In the genomic region with DNA sequence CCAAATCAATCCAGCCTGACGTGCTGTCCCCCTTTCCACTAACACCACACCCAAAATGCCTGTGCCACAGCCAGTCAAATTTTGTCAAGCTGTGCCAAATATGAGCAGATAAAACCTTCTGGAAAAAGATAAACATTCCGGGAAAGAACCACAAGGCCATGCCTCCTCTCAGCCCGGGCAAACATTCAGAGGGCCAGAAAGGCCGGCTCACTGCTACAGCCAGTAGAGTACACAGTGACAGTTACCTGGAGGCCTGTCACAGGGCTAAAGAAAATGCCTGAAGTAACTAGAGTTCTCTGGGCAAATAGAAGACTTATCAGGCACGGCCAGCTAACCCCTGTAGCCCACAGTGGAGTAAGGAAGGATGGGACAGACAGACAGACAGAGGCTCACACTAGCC, we compare ENCODE assay signal across 8 mouse cellular contexts. TPM values are rescaled to one million over a fixed set of nuclear protein-coding genes. Genes with fewer than 3 reads are reported as not detected.
DNase-seq lines count a peak whose midpoint lies in the region; ATAC-seq and TF ChIP-seq lines count a peak whose summit lies in the region.

No protein-coding gene starts in this region.

- no peaks in the 10 kb centered on the region for H3K27me3 ChIP-seq in hindbrain, embryonic 14.5 days (ENCODE audit: control insufficient read depth, insufficient read depth, low read length)
- no peaks in the 10 kb centered on the region for H3K27me3 ChIP-seq in hindbrain, embryonic 10.5 days (ENCODE audit: insufficient read depth, poor library complexity, severe bottlenecking)
- H3K27me3 ChIP-seq in hindbrain, embryonic 16.5 days (replicated peaks; ENCODE audit: control insufficient read depth, insufficient read depth, low read length): no peaks in the 10 kb centered on the region

- H3K4me1 ChIP-seq in hindbrain, embryonic 14.5 days (replicated peaks; ENCODE audit: control insufficient read depth, insufficient read depth, low read length): peaks cover 29% of the 10 kb centered on the region
- H3K4me1 ChIP-seq in hindbrain, embryonic 10.5 days (replicated peaks): peaks cover 49% of the 10 kb centered on the region
- peaks cover 52% of the 10 kb centered on the region for H3K4me1 ChIP-seq in bone marrow macrophage, adult 2 months (ENCODE audit: control insufficient read depth, insufficient read depth, low read length)
- H3K4me1 ChIP-seq in hindbrain, embryonic 16.5 days (ENCODE audit: control insufficient read depth, insufficient read depth, low read depth, low read length): peaks cover 28% of the 10 kb centered on the region

- intact Hi-C loops in left cerebral cortex, postnatal 25 days (cut with DNase I): loop anchor here (5.0 kb wide), 1 partner anchor 78 kb away; no protein-coding TSS in a partner anchor

- no peak overlapping the region for H3K4me3 ChIP-seq in hindbrain, embryonic 14.5 days (replicated peaks; ENCODE audit: low read length)
- no peak overlapping the region; the same call in 1 of the 2 replicates for H3K4me3 ChIP-seq in hindbrain, embryonic 10.5 days
- peak overlapping the region; percentile 82 for H3K4me3 ChIP-seq in bone marrow macrophage, adult 2 months (ENCODE audit: insufficient read depth, low read length)
- H3K4me3 ChIP-seq in hindbrain, embryonic 16.5 days (ENCODE audit: low read length): no peak overlapping the region
- H3K4me3 ChIP-seq in macrophage (ENCODE audit: inconsistent target): peak overlapping the region; percentile 93

- no peak for ATAC-seq in hindbrain, embryonic 14.5 days (ENCODE audit: low FRiP score)
- ATAC-seq in hindbrain, embryonic 16.5 days: no peak

- no peak for TF ChIP-seq CTCF in bone marrow macrophage, adult 2 months (IDR thresholded peaks at IDR 0.05; ENCODE audit: low read depth, low read length)

- H3K9ac ChIP-seq in hindbrain, embryonic 14.5 days: no peak overlapping the region
- H3K9ac ChIP-seq in hindbrain, embryonic 16.5 days (ENCODE audit: low read depth, low read length): no peak overlapping the region

- no peaks in the 10 kb centered on the region for H3K36me3 ChIP-seq in hindbrain, embryonic 14.5 days (replicated peaks; ENCODE audit: control insufficient read depth, insufficient read depth)
- no peaks in the 10 kb centered on the region for H3K36me3 ChIP-seq in hindbrain, embryonic 10.5 days
- H3K36me3 ChIP-seq in hindbrain, embryonic 16.5 days (ENCODE audit: control insufficient read depth, insufficient read depth, low read length): no peaks in the 10 kb centered on the region
- H3K36me3 ChIP-seq in macrophage (ENCODE audit: inconsistent target): no peaks in the 10 kb centered on the region

- 0 out of 2 replicates have a peak overlapping the region, but pooled peaks have one; percentile 70 for H3K4me2 ChIP-seq in hindbrain, embryonic 14.5 days (replicated peaks)
- H3K4me2 ChIP-seq in hindbrain, embryonic 16.5 days (ENCODE audit: low read length): peak overlapping the region; percentile 33

- H3K27ac ChIP-seq in hindbrain, embryonic 14.5 days: no peak overlapping the region
- H3K27ac ChIP-seq in hindbrain, embryonic 10.5 days: no peak overlapping the region
- peak overlapping the region; percentile 90 for H3K27ac ChIP-seq in bone marrow macrophage, adult 2 months (ENCODE audit: insufficient read depth, low read depth, low read length)
- no peak overlapping the region for H3K27ac ChIP-seq in hindbrain, embryonic 16.5 days (ENCODE audit: low read depth, low read length)
- peak overlapping the region; percentile 88 for H3K27ac ChIP-seq in macrophage

- peaks cover 76% of the 10 kb centered on the region for H3K79me2 ChIP-seq in macrophage (ENCODE audit: inconsistent target)

- DNase-seq in hindbrain, embryonic 14.5 days (ENCODE audit: low spot score): no peak
- no peak for DNase-seq in hindbrain, embryonic 10.5 days (ENCODE audit: low spot score)
- no peak for DNase-seq in left cerebral cortex, postnatal 25 days (ENCODE audit: low spot score in 2 of 2)
- no peak for DNase-seq in left cerebral cortex, adult 8-10 months (ENCODE audit: low spot score in 2 of 2)
- DNase-seq in cerebellum, adult 8-10 months: no peak

- TF ChIP-seq POLR2A in bone marrow macrophage, adult 2 months (IDR thresholded peaks at IDR 0.05; ENCODE audit: borderline replicate concordance, low read depth, low read length): no peak

- H3K9me3 ChIP-seq in hindbrain, embryonic 14.5 days (ENCODE audit: control insufficient read depth, low read length): no peaks in the 10 kb centered on the region
- no peaks in the 10 kb centered on the region for H3K9me3 ChIP-seq in hindbrain, embryonic 10.5 days
- H3K9me3 ChIP-seq in hindbrain, embryonic 16.5 days (ENCODE audit: control insufficient read depth, low read length): no peaks in the 10 kb centered on the region

- WGBS in hindbrain, embryonic 14.5 days: 86% methylated on average over 5 of the region's 5 CpGs
- 82% methylated on average over 5 of the region's 5 CpGs for WGBS in hindbrain, embryonic 10.5 days
- WGBS in hindbrain, embryonic 16.5 days: 87% methylated on average over 5 of the region's 5 CpGs
- 35% methylated on average over 5 of the region's 5 CpGs for WGBS in macrophage (ENCODE audit: missing documents)

RNA-seq across cellular contexts. Expression of a gene that starts 3.2 kb away (rescaled TPM):
- polyA plus RNA-seq in hindbrain, embryonic 14.5 days (2014; fragmentation: Nextera tagmentation; extraction: Ambion mirVana): 8.2 and 9.1 TPM in 2 replicates
- polyA plus RNA-seq in hindbrain, embryonic 10.5 days (2016; fragmentation: Nextera tagmentation; extraction: Ambion mirVana): 15.2 and 18.8 TPM in 2 replicates
- polyA plus RNA-seq in bone marrow macrophage, adult 2 months (2012; ENCODE audit: insufficient read depth, insufficient read length, missing spikeins): 75.9 and 77.7 TPM in 2 replicates
- 6.6 and 9.3 TPM in 2 replicates for polyA plus RNA-seq in hindbrain, embryonic 16.5 days (2015; fragmentation: Nextera tagmentation; extraction: Ambion mirVana)
- total RNA-seq in macrophage (2018; cell fraction: chromatin; rRNA removed): 10 to 100 TPM; 21.8 to 67.0 (median 38.1) TPM
- 100 to 1,000 TPM in 10 of 26 experiments, 10 to 100 TPM in 16; 68.0 to 139 (median 95.9) TPM for total RNA-seq in macrophage (2018; cell fraction: cytosol; rRNA removed)
- 100 to 1,000 TPM in 19 of 26 experiments, 10 to 100 TPM in 7; 52.3 to 227 (median 128) TPM for total RNA-seq in macrophage (2018; cell fraction: nucleus; rRNA removed)
- polyA plus RNA-seq in macrophage (2018): 54.5 to 89.1 TPM (median 55.9 TPM) in 3 replicates
- 1 to 10 TPM; 5.2 to 6.5 TPM for total RNA-seq in left cerebral cortex, postnatal 25 days (2021)
- 1 to 10 TPM; 4.2 to 7.3 (median 5.4) TPM for total RNA-seq in left cerebral cortex, adult 8-10 months (2022)

Comparison
In these comparisons a context has a peak if more than half of its experiments do, and no peak if none do; other contexts are left out.
1. H3K27ac ChIP-seq: peak in bone marrow macrophage, adult 2 months (single experiment) and macrophage (single experiment); none in hindbrain, embryonic 14.5 days (single experiment), hindbrain, embryonic 10.5 days (single experiment) and hindbrain, embryonic 16.5 days (single experiment).
2. H3K4me3 ChIP-seq: peak in bone marrow macrophage, adult 2 months (single experiment) and macrophage (single experiment); none in hindbrain, embryonic 14.5 days (single experiment), hindbrain, embryonic 10.5 days (single experiment) and hindbrain, embryonic 16.5 days (single experiment).